ENCODE assay signal across 11 mouse cellular contexts in the genomic region with DNA sequence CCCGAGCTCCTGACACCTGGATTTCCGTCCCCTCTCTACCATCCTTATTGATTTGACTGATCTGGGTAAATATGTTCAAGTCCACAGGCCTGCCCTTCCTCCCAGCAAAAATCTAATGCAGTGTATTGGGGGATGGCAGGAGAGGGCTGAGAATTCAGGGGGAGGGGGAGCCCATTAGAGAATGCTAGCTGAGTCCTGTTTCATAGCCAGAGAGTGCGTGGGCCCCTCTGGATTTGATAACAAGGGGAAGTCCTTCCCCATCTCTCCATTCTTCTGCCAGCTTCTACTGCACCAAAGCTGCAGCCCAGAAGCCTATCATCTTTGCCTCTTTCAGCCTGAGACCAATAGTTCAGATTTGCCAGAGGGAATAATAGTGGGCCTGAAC. TPM values are rescaled to one million over a fixed set of nuclear protein-coding genes. Genes with fewer than 3 reads are reported as not detected.
A peak's percentile ranks its signal among the peaks of the same experiment; 100 is the strongest.
DNase-seq lines count a peak whose midpoint lies in the region; ATAC-seq lines count a peak whose summit lies in the region.
"Had no signal": no experiment of that assay in that cellular context is flagged by ENCODE, and none has a peak within 500 bp of the region (broad histone marks: within the 10 kb centered on the region; RNA-seq: fewer than 3 reads in every experiment).

No protein-coding gene starts in this region.

- H3K9me3 ChIP-seq in heart, embryonic 10.5 days: no peaks in the 10 kb centered on the region
- H3K9me3 ChIP-seq in lung, embryonic 15.5 days: no peaks in the 10 kb centered on the region
- no peaks in the 10 kb centered on the region for H3K9me3 ChIP-seq in neural tube, embryonic 13.5 days

- peaks cover 18% of the 10 kb centered on the region for H3K4me1 ChIP-seq in heart, embryonic 10.5 days
- H3K4me1 ChIP-seq in lung, embryonic 15.5 days: peaks cover 6% of the 10 kb centered on the region
- peaks cover 12% of the 10 kb centered on the region for H3K4me1 ChIP-seq in neural tube, embryonic 13.5 days (replicated peaks)

- H3K27ac ChIP-seq in heart, embryonic 10.5 days: peak overlapping the region; percentile 91
- no peak overlapping the region for H3K27ac ChIP-seq in lung, embryonic 15.5 days
- H3K27ac ChIP-seq in neural tube, embryonic 13.5 days (replicated peaks): no peak overlapping the region

- no peak overlapping the region for H3K9ac ChIP-seq in lung, embryonic 15.5 days
- peak overlapping the region; percentile 82; the same call in 1 of the 2 replicates for H3K9ac ChIP-seq in neural tube, embryonic 13.5 days

- intact Hi-C loops in heart, postnatal 10 days (cut with DNase I): no loop called here

- 0 out of 2 replicates have a peak overlapping the region, but pooled peaks have one; percentile 1 for H3K4me2 ChIP-seq in lung, embryonic 15.5 days
- H3K4me2 ChIP-seq in neural tube, embryonic 13.5 days: peak overlapping the region; percentile 99

- no peak for ATAC-seq in lung, embryonic 15.5 days (ENCODE audit: borderline replicate concordance, extremely low read depth, low FRiP score, low TSS enrichment)
- ATAC-seq in neural tube, embryonic 13.5 days (ENCODE audit: low read depth): no peak
- no peak for ATAC-seq in megakaryocyte-erythroid progenitor cell, adult 5-6 weeks (replicated peaks; ENCODE audit: low FRiP score, low TSS enrichment, poor library complexity, severe bottlenecking)

- no peaks in the 10 kb centered on the region for H3K36me3 ChIP-seq in heart, embryonic 10.5 days
- no peaks in the 10 kb centered on the region for H3K36me3 ChIP-seq in lung, embryonic 15.5 days
- no peaks in the 10 kb centered on the region for H3K36me3 ChIP-seq in neural tube, embryonic 13.5 days

- DNase-seq in heart, embryonic 10.5 days (ENCODE audit: low spot score): no peak
- DNase-seq in heart, postnatal 10 days: no peak
- no peak for DNase-seq in lung, adult 18-20 months
- DNase-seq in layer of hippocampus, adult 9-11 months: peak; percentile 34
- no peak for DNase-seq in adrenal gland, postnatal 14 days
- DNase-seq: cerebellum, postnatal 36 days; thymus, postnatal 36 days had no signal

- peaks cover 48% of the 10 kb centered on the region for H3K27me3 ChIP-seq in heart, embryonic 10.5 days (ENCODE audit: insufficient read depth, poor library complexity, severe bottlenecking)
- H3K27me3 ChIP-seq in lung, embryonic 15.5 days: peaks cover 52% of the 10 kb centered on the region
- H3K27me3 ChIP-seq in neural tube, embryonic 13.5 days: peaks cover 38% of the 10 kb centered on the region

- H3K4me3 ChIP-seq in heart, embryonic 10.5 days: peak overlapping the region; percentile 90
- no peak overlapping the region for H3K4me3 ChIP-seq in lung, embryonic 15.5 days
- no peak overlapping the region for H3K4me3 ChIP-seq in neural tube, embryonic 13.5 days

- 46% methylated on average over 3 of the region's 3 CpGs for WGBS in heart, embryonic 10.5 days
- WGBS in lung, embryonic 15.5 days: 57% methylated on average over 3 of the region's 3 CpGs
- 52% methylated on average over 3 of the region's 3 CpGs for WGBS in neural tube, embryonic 13.5 days

RNA-seq across cellular contexts. Expression of gene Tspan33, which starts 1.3 kb away (rescaled TPM):
- 16.0 and 17.2 TPM in 2 replicates for polyA plus RNA-seq in heart, embryonic 10.5 days (2016; fragmentation: Nextera tagmentation; extraction: Ambion mirVana)
- 1 to 10 TPM in 1 of 2 experiments, under 1 TPM in 1; 0.82 to 1.1 TPM for total RNA-seq in heart, postnatal 10 days (2021)
- 4.4 and 5.0 TPM in 2 replicates for polyA plus RNA-seq in lung, embryonic 15.5 days (2015; fragmentation: Nextera tagmentation; extraction: Ambion mirVana)
- polyA plus RNA-seq in neural tube, embryonic 13.5 days (2015; fragmentation: Nextera tagmentation; extraction: Ambion mirVana): 5.6 and 7.0 TPM in 2 replicates
- 3.8 and 8.0 TPM in 2 replicates for total RNA-seq in adrenal gland, postnatal 14 days (2021)
- 88.1 and 106 TPM in 2 replicates for total RNA-seq in megakaryocyte-erythroid progenitor cell, adult 5-6 weeks (2014; fragmentation: Nextera tagmentation)
- total RNA-seq in megakaryocyte-erythroid progenitor cell, adult 5-6 weeks (2017): 36.2 and 60.3 TPM in 2 replicates

RNA-seq across cellular contexts. Expression of gene Smo, which starts 40.0 kb away (rescaled TPM):
- 21.7 and 36.9 TPM in 2 replicates for polyA plus RNA-seq in heart, embryonic 10.5 days (2016; fragmentation: Nextera tagmentation; extraction: Ambion mirVana)
- 10 to 100 TPM; 24.2 to 27.3 TPM for total RNA-seq in heart, postnatal 10 days (2021)
- 39.2 and 41.6 TPM in 2 replicates for polyA plus RNA-seq in lung, embryonic 15.5 days (2015; fragmentation: Nextera tagmentation; extraction: Ambion mirVana)
- 16.1 and 16.4 TPM in 2 replicates for polyA plus RNA-seq in neural tube, embryonic 13.5 days (2015; fragmentation: Nextera tagmentation; extraction: Ambion mirVana)
- 43.9 and 45.0 TPM in 2 replicates for total RNA-seq in adrenal gland, postnatal 14 days (2021)
- total RNA-seq in megakaryocyte-erythroid progenitor cell, adult 5-6 weeks (2014; fragmentation: Nextera tagmentation): 27.5 and 34.8 TPM in 2 replicates
- total RNA-seq in megakaryocyte-erythroid progenitor cell, adult 5-6 weeks (2017): 24.0 and 31.1 TPM in 2 replicates
- total RNA-seq: neutrophil, adult 5-6 weeks had no signal
